ENCODE assay signal across 17 mouse cellular contexts in genomic region chr11:66267029-66267428, GRCm38 (mm10).
"Had no signal": no experiment of that assay in that cellular context is flagged by ENCODE, and none has a peak within 500 bp of the region (broad histone marks: within the 10 kb centered on the region; RNA-seq: fewer than 3 reads in every experiment).

No protein-coding gene starts in this region.

- H3K9ac ChIP-seq: kidney, embryonic 15.5 days; limb, embryonic 12.5 days; limb, embryonic 15.5 days; liver, embryonic 14.5 days; liver, postnatal 0 days; lung, embryonic 14.5 days had no signal

- H3K4me1 ChIP-seq: kidney, embryonic 15.5 days; limb, embryonic 12.5 days; limb, embryonic 15.5 days had no signal

- H3K4me3 ChIP-seq: kidney, embryonic 15.5 days; left cerebral cortex, adult 2 months; limb, embryonic 12.5 days; limb, embryonic 15.5 days had no signal

- H3K36me3 ChIP-seq: kidney, embryonic 15.5 days; limb, embryonic 12.5 days; limb, embryonic 15.5 days had no signal

- DNase-seq: kidney, adult 8-10 months; kidney, postnatal 10 days; kidney, postnatal 36 days; liver, postnatal 0 days; lung, embryonic 14.5 days; thymus, adult 18-20 months; thymus, postnatal 36 days had no signal

- H3K27ac ChIP-seq: kidney, embryonic 15.5 days; left cerebral cortex, adult 2 months; limb, embryonic 12.5 days; limb, embryonic 15.5 days; liver, embryonic 14.5 days; macrophage had no signal

- H3K9me3 ChIP-seq: kidney, embryonic 15.5 days; limb, embryonic 12.5 days; limb, embryonic 15.5 days had no signal

- H3K4me2 ChIP-seq: kidney, embryonic 15.5 days; limb, embryonic 12.5 days; limb, embryonic 15.5 days; liver, embryonic 11.5 days; lung, embryonic 14.5 days; midbrain, embryonic 11.5 days had no signal

- ATAC-seq: liver, postnatal 0 days; lung, postnatal 0 days; midbrain, embryonic 16.5 days had no signal

- H3K27me3 ChIP-seq: kidney, embryonic 15.5 days; limb, embryonic 12.5 days; limb, embryonic 15.5 days had no signal
